Mouse (Mus musculus): ENCODE results near the gene Tpi1. TPM values are rescaled to one million over a fixed set of nuclear protein-coding genes. Genes with fewer than 3 reads are reported as not detected.

Tpi1 gene
- polyA plus RNA-seq, 1 experiment = 333 TPM

DNA sequence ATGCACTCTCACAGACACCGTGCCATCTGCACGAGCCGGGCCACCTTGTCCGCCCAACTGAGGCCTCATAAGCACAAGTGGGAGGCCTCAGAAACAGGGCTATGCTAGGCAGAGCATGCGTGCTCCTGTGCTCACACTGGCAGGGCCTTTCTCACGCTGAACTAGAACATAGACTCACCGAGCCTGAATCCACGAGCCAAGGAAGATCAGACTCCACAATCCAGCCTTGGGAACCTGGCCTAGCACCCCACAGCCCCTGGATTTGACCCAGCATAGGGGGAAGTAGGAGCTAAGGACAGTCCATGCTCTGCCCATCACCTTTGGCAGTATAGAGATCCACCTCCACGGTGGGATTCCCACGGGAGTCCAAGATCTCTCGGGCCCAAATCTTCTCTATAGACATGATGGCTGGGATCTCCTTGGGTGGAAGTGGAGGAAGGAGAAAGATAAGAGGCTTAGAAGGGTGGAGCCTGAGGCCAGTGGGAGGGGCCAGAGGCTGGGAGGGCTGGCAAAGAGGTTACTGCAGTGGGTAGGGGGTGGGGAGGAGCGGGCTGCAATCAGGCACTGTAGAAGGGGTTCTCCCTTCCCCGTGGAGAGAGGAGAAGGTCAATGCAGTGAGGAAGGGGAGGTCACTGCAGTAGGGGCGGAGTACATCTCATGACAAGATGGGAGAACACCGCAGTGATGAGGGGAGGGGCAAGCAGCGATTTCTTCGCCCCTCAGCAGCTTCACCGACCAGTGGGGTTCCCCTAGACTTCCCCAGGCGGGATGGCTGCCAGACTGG lies 46.0 kb downstream of the Tpi1 start:
- DNase-seq (ENCODE audit: low read depth) = peak; percentile 45
- no peak for TF ChIP-seq CTCF (IDR thresholded peaks at IDR 0.05; ENCODE audit: borderline replicate concordance, extremely low read depth, insufficient read depth, insufficient read length)
- no peak for TF ChIP-seq POLR2A (IDR thresholded peaks at IDR 0.05; ENCODE audit: borderline replicate concordance, extremely low read depth, insufficient read depth, insufficient read length, poor library complexity, severe bottlenecking)

DNA sequence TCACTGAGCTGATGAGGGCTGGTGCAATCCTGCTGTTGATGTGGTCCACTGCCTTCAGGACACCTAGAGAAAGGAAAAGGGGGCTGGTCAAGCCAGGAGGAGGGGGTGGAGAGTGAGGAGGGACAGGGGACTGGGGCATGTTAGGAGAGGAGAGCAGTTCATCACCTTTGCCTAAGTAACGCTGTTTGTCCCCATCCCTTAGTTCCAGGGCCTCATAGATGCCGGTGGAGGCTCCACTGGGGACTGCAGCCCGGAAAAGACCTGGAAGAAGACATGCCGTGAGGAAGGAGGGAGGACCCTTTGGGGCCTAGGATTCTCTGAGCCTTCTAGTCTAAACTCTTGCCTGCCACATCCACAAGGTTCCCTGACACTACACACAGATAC lies 46.6 kb downstream of the Tpi1 start:
- no peak for TF ChIP-seq CTCF (IDR thresholded peaks at IDR 0.05; ENCODE audit: borderline replicate concordance, extremely low read depth, insufficient read depth, insufficient read length)
- TF ChIP-seq POLR2A (IDR thresholded peaks at IDR 0.05; ENCODE audit: borderline replicate concordance, extremely low read depth, insufficient read depth, insufficient read length, poor library complexity, severe bottlenecking) = no peak
- no peak for DNase-seq (ENCODE audit: low read depth)

DNA sequence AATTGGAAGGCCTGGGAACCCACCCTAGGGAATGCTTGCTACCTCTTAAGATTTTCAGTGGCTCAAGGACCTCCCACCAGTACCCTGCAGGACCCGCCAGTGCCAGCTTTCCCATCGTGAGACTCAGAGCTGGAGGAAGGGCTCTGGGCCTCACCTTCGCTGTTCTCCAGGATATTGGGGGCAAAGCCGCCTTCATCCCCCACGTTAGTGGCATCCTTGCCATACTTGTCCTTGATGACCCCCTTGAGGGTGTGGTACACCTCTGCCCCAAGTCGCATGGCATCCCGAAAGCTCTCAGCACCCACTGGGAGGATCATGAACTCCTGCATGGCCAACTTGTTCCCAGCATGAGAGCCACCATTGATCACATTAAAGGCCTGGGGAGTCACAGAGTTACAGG lies 48.1 kb downstream of the Tpi1 start:
- DNase-seq (ENCODE audit: low read depth) = no peak
- no peak for TF ChIP-seq CTCF (IDR thresholded peaks at IDR 0.05; ENCODE audit: borderline replicate concordance, extremely low read depth, insufficient read depth, insufficient read length)
- TF ChIP-seq POLR2A (IDR thresholded peaks at IDR 0.05; ENCODE audit: borderline replicate concordance, extremely low read depth, insufficient read depth, insufficient read length, poor library complexity, severe bottlenecking) = no peak

Other genes with a start within 250 kb of the Tpi1 start
- gene C1rb, start 244.0 kb downstream of the Tpi1 start, polyA plus RNA-seq (2012; rRNA removed) = not detected in 2 replicates
- 0.31 and 0.32 TPM in 2 replicates for gene C1s2, start 178.2 kb downstream of the Tpi1 start, polyA plus RNA-seq (2012; rRNA removed)
- 54.8 and 58.7 TPM in 2 replicates for gene Lpcat3, start 151.3 kb downstream of the Tpi1 start, polyA plus RNA-seq (2012; rRNA removed)
- 95.2 and 132 TPM in 2 replicates for gene Emg1, start 102.1 kb downstream of the Tpi1 start, polyA plus RNA-seq (2012; rRNA removed)
- gene Phb2, start 102.0 kb downstream of the Tpi1 start, polyA plus RNA-seq (2012; rRNA removed) = 168 and 174 TPM in 2 replicates
- gene Ptpn6, start 75.6 kb downstream of the Tpi1 start, polyA plus RNA-seq (2012; rRNA removed) = 2.6 and 2.9 TPM in 2 replicates
- 429 and 583 TPM in 2 replicates for gene Grcc10, start 72.9 kb downstream of the Tpi1 start, polyA plus RNA-seq (2012; rRNA removed)
- not detected in 2 replicates for gene Gm45234, start 58.3 kb downstream of the Tpi1 start, polyA plus RNA-seq (2012; rRNA removed)
- gene Atn1, start 57.8 kb downstream of the Tpi1 start, polyA plus RNA-seq (2012; rRNA removed) = 62.8 and 136 TPM in 2 replicates
- 48.6 and 69.6 TPM in 2 replicates for gene Eno2, start 44.6 kb downstream of the Tpi1 start, polyA plus RNA-seq (2012; rRNA removed)
- gene Lrrc23, start 34.6 kb downstream of the Tpi1 start, polyA plus RNA-seq (2012; rRNA removed) = 5.6 and 8.7 TPM in 2 replicates
- 5.3 and 5.7 TPM in 2 replicates for gene Spsb2, start 5.6 kb downstream of the Tpi1 start, polyA plus RNA-seq (2012; rRNA removed)
- gene Usp5, start 15.2 kb upstream of the Tpi1 start, polyA plus RNA-seq (2012; rRNA removed) = 157 and 162 TPM in 2 replicates
- 49.5 and 122 TPM in 2 replicates for gene Cdca3, start 15.3 kb upstream of the Tpi1 start, polyA plus RNA-seq (2012; rRNA removed)
- gene Gnb3, start 26.0 kb upstream of the Tpi1 start, polyA plus RNA-seq (2012; rRNA removed) = 1.9 and 2.6 TPM in 2 replicates
- gene P3h3, start 43.5 kb upstream of the Tpi1 start, polyA plus RNA-seq (2012; rRNA removed) = 123 and 173 TPM in 2 replicates
- gene Gpr162, start 49.7 kb upstream of the Tpi1 start, polyA plus RNA-seq (2012; rRNA removed) = 107 and 117 TPM in 2 replicates
- gene Cd4, start 73.9 kb upstream of the Tpi1 start, polyA plus RNA-seq (2012; rRNA removed) = 0.09 and 0.14 TPM in 2 replicates
- 3.8 and 4.5 TPM in 2 replicates for gene Lag3, start 97.4 kb upstream of the Tpi1 start, polyA plus RNA-seq (2012; rRNA removed)
- 2,630 and 3,258 TPM in 2 replicates for gene Ptms, start 105.8 kb upstream of the Tpi1 start, polyA plus RNA-seq (2012; rRNA removed)
- gene Mlf2, start 117.1 kb upstream of the Tpi1 start, polyA plus RNA-seq (2012; rRNA removed) = 551 and 626 TPM in 2 replicates
- gene Cops7a, start 151.2 kb upstream of the Tpi1 start, polyA plus RNA-seq (2012; rRNA removed) = 130 and 170 TPM in 2 replicates
- gene Pianp, start 182.4 kb upstream of the Tpi1 start, polyA plus RNA-seq (2012; rRNA removed) = 49.8 and 68.1 TPM in 2 replicates
- gene Zfp384, start 194.8 kb upstream of the Tpi1 start, polyA plus RNA-seq (2012; rRNA removed) = 107 and 118 TPM in 2 replicates
- gene Ing4, start 225.5 kb upstream of the Tpi1 start, polyA plus RNA-seq (2012; rRNA removed) = 127 and 169 TPM in 2 replicates
- gene Acrbp, start 235.4 kb upstream of the Tpi1 start, polyA plus RNA-seq (2012; rRNA removed) = 29.5 and 32.6 TPM in 2 replicates